Mouse (Mus musculus) forebrain, embryonic 16.5 days (tissue): ENCODE measurements at regions not wholly inside any gene's neighbourhood (a gene's known extent, or its start where the extent isn't known, plus 50 kb on each side); places are given as distances from the start of the nearest gene placed in this dataset.

Experiments used
- ATAC-seq: fragments of 200-750 bp; cut with Nextera tagmentation; 2 replicates; pipeline ENCODE4 v1.8.0; 2017; ENCODE audit warnings: mild to moderate bottlenecking, moderate library complexity
- H3K27ac ChIP-seq: fragments of 300-500 bp; sonication (generic); 2 replicates; pipeline ENCODE4 v1.5.1; 2014; ENCODE audit warnings: low read length, control low read depth
- H3K27me3 ChIP-seq: fragments of 300-500 bp; sonication (generic); replicated peaks from 2 replicates; pipeline ENCODE4 v1.6.1; 2014; ENCODE audit warnings: low read length; ENCODE audit not compliant: control insufficient read depth, insufficient read depth
- H3K36me3 ChIP-seq: fragments of 300-500 bp; sonication (generic); 2 replicates; pipeline ENCODE4 v1.6.1; 2014; ENCODE audit not compliant: control insufficient read depth, insufficient read depth
- H3K4me1 ChIP-seq: fragments of 300-500 bp; sonication (generic); replicated peaks from 2 replicates; pipeline ENCODE4 v1.6.1; 2014; ENCODE audit warnings: low read length; ENCODE audit not compliant: control insufficient read depth, insufficient read depth
- H3K4me2 ChIP-seq: fragments of 300-500 bp; sonication (generic); 2 replicates; pipeline ENCODE4 v1.6.1; 2014; ENCODE audit warnings: mild to moderate bottlenecking, low read length, control low read depth
- H3K4me3 ChIP-seq: fragments of 300-500 bp; sonication (generic); replicated peaks from 2 replicates; pipeline ENCODE4 v1.5.1; 2014; ENCODE audit warnings: mild to moderate bottlenecking, low read length, control low read depth
- H3K9ac ChIP-seq: fragments of 300-500 bp; sonication (generic); replicated peaks from 2 replicates; pipeline ENCODE4 v1.6.1; 2014; ENCODE audit warnings: low read depth, low read length, control low read depth
- H3K9me3 ChIP-seq: fragments of 300-500 bp; sonication (generic); 2 replicates; pipeline ENCODE4 v1.6.1; 2016; ENCODE audit warnings: low read length; ENCODE audit not compliant: control insufficient read depth
- WGBS: fragments of 180-500 bp; shearing (Covaris S2); extraction: QIAGEN DNeasy Blood & Tissue Kit; methylation state at CpG from one replicate; pipeline ENCODE4 v1.1.7; 2014; 5-methylcytosine and 5-hydroxymethylcytosine counted together

- 92% methylated on average over 4 of the region's 4 CpGs for WGBS
- Histone ChIP-seq H3K36me3 (no peaks in the 10 kb centered on the region), H3K4me1 (peaks cover 48% of the 10 kb centered on the region), H3K9me3 (no peaks in the 10 kb centered on the region), H3K4me3 (no peak overlapping the region), H3K27me3 (no peaks in the 10 kb centered on the region), H3K27ac (peak overlapping the region; percentile 82), H3K9ac (no peak overlapping the region), H3K4me2 (no peak overlapping the region)
- no peak for ATAC-seq
Measured at GRCm38 (mm10) chr13:28717404-28717803, 236.1 kb downstream of the Sox4 start.

GRCm38 (mm10) chr13:28709966-28710365, 243.5 kb downstream of the Sox4 start:
- 20% methylated on average over 7 of the region's 7 CpGs for WGBS
- Histone ChIP-seq H3K9ac (no peak overlapping the region), H3K27ac (no peak overlapping the region; the same call in 1 of the 2 replicates), H3K4me2 (no peak overlapping the region), H3K9me3 (no peaks in the 10 kb centered on the region), H3K4me1 (peaks cover 21% of the 10 kb centered on the region), H3K27me3 (no peaks in the 10 kb centered on the region), H3K4me3 (no peak overlapping the region), H3K36me3 (no peaks in the 10 kb centered on the region)
- ATAC-seq = peak; percentile 85

GRCm38 (mm10) chr13:28701309-28701708, 252.2 kb downstream of the Sox4 start:
- Histone ChIP-seq H3K9ac (no peak overlapping the region), H3K4me1 (0 out of 2 replicates have a peak, but pooled peaks cover 2% of the 10 kb centered on the region), H3K4me2 (no peak overlapping the region), H3K4me3 (no peak overlapping the region), H3K9me3 (no peaks in the 10 kb centered on the region), H3K27me3 (no peaks in the 10 kb centered on the region), H3K36me3 (no peaks in the 10 kb centered on the region), H3K27ac (no peak overlapping the region)
- 54% methylated on average over 1 of the region's 1 CpGs for WGBS
- ATAC-seq = no peak

GRCm38 (mm10) chr13:28700081-28700480, 253.4 kb downstream of the Sox4 start:
- ATAC-seq = no peak
- Histone ChIP-seq H3K9me3 (no peaks in the 10 kb centered on the region), H3K27me3 (no peaks in the 10 kb centered on the region), H3K4me1 (0 out of 2 replicates have a peak, but pooled peaks cover 2% of the 10 kb centered on the region), H3K4me2 (no peak overlapping the region), H3K9ac (no peak overlapping the region), H3K36me3 (no peaks in the 10 kb centered on the region), H3K27ac (no peak overlapping the region), H3K4me3 (no peak overlapping the region)
- WGBS = 37% methylated on average over 3 of the region's 3 CpGs

- ATAC-seq = no peak
- WGBS = 94% methylated on average over 4 of the region's 4 CpGs
Measured at GRCm38 (mm10) chr13:28699490-28700032, 254.0 kb downstream of the Sox4 start.

GRCm38 (mm10) chr13:28697796-28698678, 255.5 kb downstream of the Sox4 start:
- H3K27ac ChIP-seq = no peak overlapping the region
- H3K9ac ChIP-seq = no peak overlapping the region
- no peaks in the 10 kb centered on the region for H3K36me3 ChIP-seq
- no peak overlapping the region for H3K4me3 ChIP-seq
- no peak overlapping the region for H3K4me2 ChIP-seq
- H3K9me3 ChIP-seq = no peaks in the 10 kb centered on the region
- H3K27me3 ChIP-seq = no peaks in the 10 kb centered on the region
- WGBS = 43% methylated on average over 12 of the region's 12 CpGs
- H3K4me1 ChIP-seq = peaks cover 7% of the 10 kb centered on the region
- ATAC-seq = 0 out of 2 replicates have a peak, but pooled peaks have one; percentile 10

More at GRCm38 (mm10) chr13:28699490-28700032, 254.0 kb downstream of the Sox4 start:
- 0 out of 2 replicates have a peak, but pooled peaks cover 2% of the 10 kb centered on the region for H3K4me1 ChIP-seq
- no peak overlapping the region for H3K9ac ChIP-seq
- no peaks in the 10 kb centered on the region for H3K27me3 ChIP-seq
- H3K27ac ChIP-seq = no peak overlapping the region
- H3K9me3 ChIP-seq = no peaks in the 10 kb centered on the region
- H3K36me3 ChIP-seq = no peaks in the 10 kb centered on the region
- no peak overlapping the region for H3K4me3 ChIP-seq
- no peak overlapping the region for H3K4me2 ChIP-seq

- Histone ChIP-seq H3K9me3 (no peaks in the 10 kb centered on the region), H3K27me3 (no peaks in the 10 kb centered on the region), H3K4me2 (no peak overlapping the region), H3K9ac (no peak overlapping the region), H3K36me3 (no peaks in the 10 kb centered on the region), H3K4me1 (peaks cover 16% of the 10 kb centered on the region), H3K4me3 (no peak overlapping the region), H3K27ac (peak overlapping the region; percentile 7; the same call in 1 of the 2 replicates)
- WGBS = 69% methylated on average over 4 of the region's 4 CpGs
- ATAC-seq = no peak
Measured at GRCm38 (mm10) chr13:28693078-28693477, 260.4 kb downstream of the Sox4 start.

GRCm38 (mm10) chr13:28692587-28692986, 260.9 kb downstream of the Sox4 start:
- Histone ChIP-seq H3K27me3 (no peaks in the 10 kb centered on the region), H3K4me1 (peaks cover 15% of the 10 kb centered on the region), H3K27ac (peak overlapping the region; percentile 7; the same call in 1 of the 2 replicates), H3K36me3 (no peaks in the 10 kb centered on the region), H3K9me3 (no peaks in the 10 kb centered on the region), H3K4me2 (no peak overlapping the region), H3K9ac (no peak overlapping the region), H3K4me3 (no peak overlapping the region)
- ATAC-seq = no peak
- WGBS = 67% methylated on average over 5 of the region's 5 CpGs

GRCm38 (mm10) chr13:28690511-28691160, 262.9 kb downstream of the Sox4 start:
- Histone ChIP-seq H3K4me1 (peaks cover 14% of the 10 kb centered on the region), H3K4me3 (no peak overlapping the region), H3K27ac (peak overlapping the region; percentile 75), H3K9ac (no peak overlapping the region), H3K4me2 (no peak overlapping the region), H3K27me3 (no peaks in the 10 kb centered on the region), H3K36me3 (no peaks in the 10 kb centered on the region), H3K9me3 (no peaks in the 10 kb centered on the region)
- 41% methylated on average over 5 of the region's 5 CpGs for WGBS
- peak; percentile 88 for ATAC-seq
